Mouse (Mus musculus): ENCODE measurements around the gene Tmc3.

DNA sequence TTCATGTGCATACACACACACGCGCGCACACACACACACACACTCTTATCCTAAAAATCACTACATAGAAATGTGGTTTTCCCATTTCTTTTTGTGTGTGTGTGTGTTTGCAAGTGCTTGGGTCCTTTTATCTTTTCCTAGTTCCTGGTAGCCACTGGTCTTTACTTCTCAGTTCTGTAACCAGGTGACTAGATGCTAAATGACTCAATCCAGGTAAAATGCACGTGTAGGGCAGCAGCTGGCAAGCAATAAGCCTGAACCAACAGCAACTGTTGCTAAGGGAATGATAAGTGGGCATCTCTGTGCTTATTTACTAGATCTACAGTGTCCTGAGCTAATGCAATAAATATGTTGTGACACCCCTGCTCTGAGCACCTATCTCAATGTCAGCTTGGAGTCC lies 42.6 kb downstream of the Tmc3 start:
- TF ChIP-seq POLR2A (IDR thresholded peaks at IDR 0.05; ENCODE audit: borderline replicate concordance, control insufficient read depth, low read depth, low read length) = no peak
- no peak for TF ChIP-seq CTCF (IDR thresholded peaks at IDR 0.05; ENCODE audit: control insufficient read depth, insufficient read depth, low read length)

Data from bone marrow, adult 2 months (tissue).